Mouse (Mus musculus) liver, embryonic 12.5 days (tissue): ENCODE results near the gene Tcf7l1. TPM values are rescaled to one million over a fixed set of nuclear protein-coding genes. Genes with fewer than 3 reads are reported as not detected.

Experiments used
- ATAC-seq: fragments of 200-750 bp; cut with Nextera tagmentation; 2 replicates; pipeline ENCODE4 v1.8.0; 2017; ENCODE audit warnings: moderate number of reproducible peaks, mild to moderate bottlenecking, moderate library complexity
- H3K27ac ChIP-seq: fragments of 300-500 bp; sonication (generic); 2 replicates; pipeline ENCODE4 v1.5.1; 2016; ENCODE audit warnings: mild to moderate bottlenecking
- H3K27me3 ChIP-seq: fragments of 300-500 bp; sonication (generic); replicated peaks from 2 replicates; pipeline ENCODE4 v1.6.1; 2016; ENCODE audit warnings: mild to moderate bottlenecking, moderate library complexity
- H3K36me3 ChIP-seq: fragments of 300-500 bp; sonication (generic); 2 replicates; pipeline ENCODE4 v1.6.1; 2016; ENCODE audit warnings: mild to moderate bottlenecking, moderate library complexity
- H3K4me1 ChIP-seq: fragments of 300-500 bp; sonication (generic); 2 replicates; pipeline ENCODE4 v1.6.1; 2016
- H3K4me2 ChIP-seq: fragments of 300-500 bp; sonication (generic); 2 replicates; pipeline ENCODE4 v1.6.1; 2016; ENCODE audit warnings: mild to moderate bottlenecking, moderate library complexity
- H3K4me3 ChIP-seq: fragments of 300-500 bp; sonication (generic); 2 replicates; pipeline ENCODE4 v1.5.1; 2016; ENCODE audit warnings: mild to moderate bottlenecking, moderate library complexity
- H3K9ac ChIP-seq: fragments of 300-500 bp; sonication (generic); 2 replicates; pipeline ENCODE4 v1.6.1; 2016; ENCODE audit warnings: mild to moderate bottlenecking, moderate library complexity
- H3K9me3 ChIP-seq: fragments of 300-500 bp; sonication (generic); replicated peaks from 2 replicates; pipeline ENCODE4 v1.6.1; 2016; ENCODE audit warnings: mild to moderate bottlenecking, moderate library complexity
- WGBS: fragments of 180-500 bp; shearing (Covaris S2); methylation state at CpG from one replicate; pipeline ENCODE4 v1.1.7; 2016; ENCODE audit not compliant: insufficient replicate concordance; 5-methylcytosine and 5-hydroxymethylcytosine counted together
- polyA plus RNA-seq: library from polyadenylated mRNA; unstranded; fragments of >200 nt; fragmentation: Nextera tagmentation; extraction: Ambion mirVana; gene quantifications from 2 replicates; pipeline ENCODE4 v1.2.1, GENCODE M21; 2016

The Tcf7l1 gene
- polyA plus RNA-seq, 1 experiment from 2014 or later: 6.7 TPM

DNA sequence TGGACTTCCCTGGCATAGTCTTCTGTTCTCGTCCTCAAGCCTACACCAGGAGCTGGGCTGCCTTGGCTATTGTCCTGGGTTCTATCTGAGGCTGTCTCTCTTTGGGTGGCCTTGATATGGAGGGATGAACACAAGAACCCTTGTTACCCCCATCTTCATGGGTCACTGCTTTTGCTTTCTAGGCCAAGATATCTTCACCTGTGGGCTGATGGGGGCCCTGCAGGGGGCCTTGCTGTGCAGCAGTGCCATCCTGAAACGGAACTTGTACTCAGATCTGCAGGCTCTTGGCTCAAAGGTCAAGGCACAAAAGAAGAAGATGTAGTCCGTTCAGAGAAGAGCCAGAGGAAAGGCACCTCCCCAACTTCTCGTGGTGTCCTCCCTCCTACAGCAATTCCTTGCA is 182.0 kb downstream of the Tcf7l1 start:
- WGBS: 70% methylated on average over 4 of the region's 4 CpGs
- Histone ChIP-seq H3K4me2 (no peak overlapping the region), H3K36me3 (peaks cover 78% of the 10 kb centered on the region), H3K9ac (no peak overlapping the region), H3K9me3 (no peaks in the 10 kb centered on the region), H3K27me3 (no peaks in the 10 kb centered on the region), H3K27ac (no peak overlapping the region), H3K4me3 (no peak overlapping the region), H3K4me1 (0 out of 2 replicates have a peak, but pooled peaks cover 6% of the 10 kb centered on the region)
- ATAC-seq: no peak

DNA sequence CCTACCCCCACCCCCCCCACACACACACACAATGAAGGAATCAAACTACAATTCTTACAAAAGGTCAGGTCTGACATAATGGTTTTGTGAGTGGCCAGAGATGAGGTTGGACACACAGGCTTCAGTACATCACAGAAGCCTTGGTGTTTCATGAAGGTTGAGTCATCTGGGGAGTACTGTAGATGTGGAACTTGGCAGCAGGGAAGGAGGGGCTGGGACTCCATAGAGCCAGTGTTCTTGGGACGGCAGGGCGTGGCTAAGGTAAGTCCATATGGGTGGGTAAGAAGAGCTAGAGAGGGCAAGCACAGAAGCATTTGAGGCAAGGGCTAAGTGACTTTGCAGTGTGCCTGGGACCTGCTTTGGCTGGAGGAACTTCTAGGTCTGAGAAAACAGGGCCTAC is 185.0 kb downstream of the Tcf7l1 start:
- no peaks in the 10 kb centered on the region for H3K27me3 ChIP-seq
- H3K27ac ChIP-seq: no peak overlapping the region
- peaks cover 48% of the 10 kb centered on the region for H3K36me3 ChIP-seq
- H3K4me3 ChIP-seq: no peak overlapping the region
- H3K9me3 ChIP-seq: no peaks in the 10 kb centered on the region
- no peak overlapping the region for H3K9ac ChIP-seq
- peaks cover 7% of the 10 kb centered on the region for H3K4me1 ChIP-seq
- no peak overlapping the region for H3K4me2 ChIP-seq
- 71% methylated on average over 2 of the region's 2 CpGs for WGBS
- ATAC-seq: no peak

DNA sequence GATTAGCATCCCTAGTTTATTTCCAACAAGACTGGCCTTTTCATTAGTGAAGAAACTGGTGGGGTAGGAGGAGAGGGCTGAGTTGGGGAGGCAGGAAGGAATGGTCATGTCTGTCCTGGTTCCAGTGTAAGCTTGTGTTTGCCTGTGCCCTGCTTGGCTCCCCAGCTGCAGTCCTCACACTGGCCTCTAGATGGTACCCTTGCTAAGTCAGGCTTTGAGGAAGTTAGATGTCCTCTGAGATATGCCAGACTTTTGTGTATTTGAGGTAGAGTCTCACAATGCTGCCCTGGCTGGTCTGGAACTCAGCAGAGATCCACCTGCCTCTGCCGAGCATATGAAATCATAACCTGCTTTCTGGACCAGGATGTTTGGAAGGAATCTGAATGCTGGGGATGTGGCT is 187.3 kb downstream of the Tcf7l1 start:
- H3K4me1 ChIP-seq: peaks cover 24% of the 10 kb centered on the region
- 35% methylated on average over 1 of the region's 1 CpGs for WGBS
- no peak for ATAC-seq

DNA sequence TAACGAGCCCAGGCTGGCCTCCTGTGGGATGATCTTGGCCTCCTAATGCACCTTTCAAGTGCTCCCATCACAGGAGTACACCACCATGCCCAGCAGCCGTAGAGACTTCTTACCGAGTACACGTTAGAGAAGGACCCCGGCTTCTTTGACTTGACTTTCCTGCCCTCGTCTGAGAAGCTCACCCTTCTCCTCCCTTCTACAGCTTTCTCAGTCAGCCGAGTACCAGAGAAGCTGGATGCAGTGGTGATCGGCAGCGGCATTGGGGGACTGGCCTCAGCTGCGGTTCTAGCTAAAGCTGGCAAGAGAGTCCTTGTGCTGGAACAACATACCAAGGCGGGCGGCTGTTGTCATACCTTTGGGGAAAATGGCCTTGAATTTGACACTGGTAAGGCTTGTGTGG is 188.3 kb downstream of the Tcf7l1 start:
- no peak overlapping the region for H3K27ac ChIP-seq
- no peak overlapping the region for H3K9ac ChIP-seq
- peaks cover 22% of the 10 kb centered on the region for H3K36me3 ChIP-seq
- no peaks in the 10 kb centered on the region for H3K9me3 ChIP-seq
- 83% methylated on average over 12 of the region's 12 CpGs for WGBS
- H3K27me3 ChIP-seq: no peaks in the 10 kb centered on the region
- H3K4me3 ChIP-seq: no peak overlapping the region
- no peak overlapping the region for H3K4me2 ChIP-seq
- no peak for ATAC-seq
- peaks cover 24% of the 10 kb centered on the region for H3K4me1 ChIP-seq

More for the DNA sequence above, 187.3 kb downstream of the Tcf7l1 start:
- Histone ChIP-seq H3K4me2 (no peak overlapping the region), H3K9me3 (no peaks in the 10 kb centered on the region), H3K27ac (no peak overlapping the region), H3K27me3 (no peaks in the 10 kb centered on the region), H3K36me3 (peaks cover 32% of the 10 kb centered on the region), H3K4me3 (no peak overlapping the region), H3K9ac (no peak overlapping the region)

DNA sequence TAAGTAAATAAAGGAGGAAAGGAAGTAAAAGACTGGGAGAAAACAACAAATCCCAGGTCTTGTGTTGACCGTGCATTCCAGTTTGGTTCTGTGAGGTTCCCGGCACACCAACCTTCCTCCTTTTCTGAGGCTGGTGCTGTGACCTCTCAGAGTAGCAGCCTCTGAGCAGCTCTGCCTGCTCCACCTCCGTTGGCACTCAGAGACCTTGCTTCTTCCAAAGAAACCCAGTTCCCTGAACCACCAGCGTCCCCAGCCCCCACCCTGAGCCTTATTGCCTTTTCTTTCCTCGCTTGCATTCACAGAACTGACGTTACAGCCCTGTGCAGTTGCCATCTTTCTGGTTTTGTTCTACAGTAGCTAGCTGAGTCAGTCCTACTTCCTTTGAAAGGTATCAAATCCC is 188.8 kb downstream of the Tcf7l1 start:
- Histone ChIP-seq H3K9ac (no peak overlapping the region), H3K4me3 (no peak overlapping the region), H3K4me1 (peaks cover 24% of the 10 kb centered on the region), H3K27ac (no peak overlapping the region), H3K9me3 (no peaks in the 10 kb centered on the region), H3K27me3 (no peaks in the 10 kb centered on the region), H3K36me3 (peaks cover 17% of the 10 kb centered on the region), H3K4me2 (no peak overlapping the region)
- WGBS: 72% methylated on average over 6 of the region's 6 CpGs
- no peak for ATAC-seq

DNA sequence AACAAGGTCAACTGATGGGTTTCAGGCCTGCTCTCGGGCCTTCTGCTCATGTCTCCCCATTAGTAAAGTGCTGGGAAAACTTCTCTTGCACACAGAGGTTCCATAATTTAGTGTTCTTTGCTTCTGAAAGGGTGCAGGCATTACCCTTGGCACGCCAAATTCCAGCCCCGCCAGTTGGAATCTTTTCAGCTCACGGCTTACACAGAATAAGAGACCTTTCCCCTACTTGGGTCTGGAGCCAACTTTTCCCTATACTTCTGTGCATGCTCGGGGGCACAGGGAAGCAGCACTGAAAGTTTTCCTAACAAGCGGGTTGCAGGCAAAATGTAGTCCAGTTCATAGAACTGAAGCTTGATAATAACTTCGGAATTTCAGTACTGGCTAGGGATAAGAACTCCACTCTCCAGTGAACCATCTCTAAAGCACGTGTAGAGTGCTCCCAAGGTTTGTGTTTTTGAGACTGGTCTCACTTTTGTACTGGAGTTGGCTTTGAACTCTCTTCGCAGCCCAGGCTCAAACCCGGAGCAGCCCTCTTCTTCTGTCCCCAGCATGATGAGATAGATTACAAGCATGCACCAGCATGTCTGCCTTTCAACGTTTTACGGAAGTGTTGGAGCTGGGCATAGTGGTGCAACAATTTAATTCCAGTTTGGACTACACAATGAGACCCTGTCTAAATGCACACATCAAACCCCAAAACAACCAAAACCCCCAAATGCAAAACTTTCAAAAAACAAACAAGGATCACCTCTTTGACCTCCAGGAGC is 190.1 kb downstream of the Tcf7l1 start:
- Histone ChIP-seq H3K4me3 (peak overlapping the region; percentile 66), H3K4me1 (peaks cover 24% of the 10 kb centered on the region), H3K4me2 (peak overlapping the region; percentile 82), H3K9ac (peak overlapping the region; percentile 76), H3K36me3 (peaks cover 8% of the 10 kb centered on the region), H3K27ac (peak overlapping the region; percentile 59), H3K27me3 (no peaks in the 10 kb centered on the region), H3K9me3 (no peaks in the 10 kb centered on the region)
- 30% methylated on average over 12 of the region's 12 CpGs for WGBS
- ATAC-seq: peak; percentile 2; the same call in 1 of the 2 replicates

DNA sequence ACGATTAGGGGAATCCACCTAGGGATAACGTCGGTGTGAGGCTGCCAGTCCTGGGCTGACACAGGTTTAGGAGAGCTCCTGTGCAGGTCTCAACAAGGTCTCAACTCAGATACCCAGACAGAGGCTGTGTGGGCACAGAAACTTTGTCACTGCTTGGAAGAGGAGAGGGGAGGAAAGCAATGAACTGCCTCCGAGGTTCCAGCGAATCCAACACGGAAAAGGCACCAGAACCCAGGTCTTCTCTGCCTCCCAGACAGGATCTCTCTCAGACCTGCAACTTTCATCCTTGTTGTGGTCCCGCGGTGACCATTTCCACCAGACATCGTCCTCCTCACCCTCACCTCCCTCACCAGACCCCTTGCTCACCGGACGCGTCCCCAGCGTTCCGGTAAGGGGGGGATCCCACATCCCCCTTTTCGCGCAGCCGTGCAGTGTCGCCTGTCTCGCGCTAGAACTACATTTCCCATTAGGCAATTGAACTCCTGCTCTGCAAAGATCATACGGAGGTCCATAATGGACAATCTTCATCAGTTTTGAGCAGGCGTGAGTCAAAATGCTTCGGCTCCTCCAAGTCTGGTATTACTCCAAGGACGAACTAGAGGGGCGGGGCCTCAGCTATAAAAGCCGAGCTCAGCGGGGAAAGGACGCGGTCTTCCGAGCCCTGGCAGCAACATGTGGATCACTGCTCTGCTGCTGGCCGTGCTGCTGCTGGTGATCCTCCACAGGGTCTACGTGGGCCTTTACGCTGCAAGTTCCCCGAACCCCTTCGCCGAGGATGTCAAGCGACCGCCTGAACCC is 190.9 kb downstream of the Tcf7l1 start, which contains the start of the genes Elmod3 and Retsat:
Elmod3 (minus strand) TSS at position 458 of the 798 bp plus-strand sequence.
Retsat (plus strand) TSS at position 520 of the 798 bp plus-strand sequence.
- peaks cover 7% of the 10 kb centered on the region; the same call in 1 of the 2 replicates for H3K36me3 ChIP-seq
- H3K4me3 ChIP-seq: peak within 1 kb of the TSS; percentile 66
- ATAC-seq: peak; percentile 85
- peak within 1 kb of the TSS; percentile 82 for H3K4me2 ChIP-seq
- peak within 1 kb of the TSS; percentile 76 for H3K9ac ChIP-seq
- no peaks in the 10 kb centered on the region for H3K9me3 ChIP-seq
- H3K27ac ChIP-seq: peak within 1 kb of the TSS; percentile 59
- WGBS: 1% methylated on average over 38 of the region's 38 CpGs
- H3K27me3 ChIP-seq: no peaks in the 10 kb centered on the region
- peaks cover 24% of the 10 kb centered on the region for H3K4me1 ChIP-seq

DNA sequence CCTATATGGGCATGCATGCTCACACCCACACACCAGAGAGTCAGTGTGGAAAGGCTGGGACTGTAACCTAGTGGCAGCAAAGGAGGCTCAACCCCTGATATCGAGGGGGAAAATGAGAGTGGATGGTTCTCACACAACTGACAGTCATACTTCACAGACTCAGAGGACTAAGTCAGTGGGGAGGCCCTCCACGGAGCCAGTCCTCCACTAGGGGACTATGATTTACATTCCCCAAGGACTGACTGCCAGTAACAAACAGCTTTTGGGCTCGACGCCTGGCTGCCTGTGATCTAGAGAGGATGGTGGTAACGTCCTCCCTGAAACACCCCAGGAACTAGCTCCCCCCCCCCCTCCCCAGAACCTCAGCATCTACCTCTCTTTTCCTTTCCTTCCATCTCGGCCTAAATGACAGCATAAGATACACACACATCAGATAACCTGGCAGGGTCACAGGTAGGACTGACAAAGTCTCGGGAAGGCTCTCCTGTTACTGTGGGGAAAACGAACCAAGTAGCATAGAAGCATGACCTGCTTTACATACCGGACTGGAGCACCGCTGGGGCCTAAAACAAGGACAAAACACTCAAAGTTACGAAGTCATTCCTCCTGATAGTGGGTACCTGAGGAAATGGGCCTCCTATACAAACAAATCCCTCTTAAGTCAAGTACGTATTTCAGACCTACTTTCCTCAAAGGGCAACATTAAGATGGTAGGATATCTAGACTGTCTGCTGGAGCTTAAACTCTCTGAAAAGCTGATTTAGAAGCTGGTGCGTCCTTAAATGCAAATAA is 191.8 kb downstream of the Tcf7l1 start:
- peak overlapping the region; percentile 47 for H3K27ac ChIP-seq
- 59% methylated on average over 13 of the region's 13 CpGs for WGBS

DNA sequence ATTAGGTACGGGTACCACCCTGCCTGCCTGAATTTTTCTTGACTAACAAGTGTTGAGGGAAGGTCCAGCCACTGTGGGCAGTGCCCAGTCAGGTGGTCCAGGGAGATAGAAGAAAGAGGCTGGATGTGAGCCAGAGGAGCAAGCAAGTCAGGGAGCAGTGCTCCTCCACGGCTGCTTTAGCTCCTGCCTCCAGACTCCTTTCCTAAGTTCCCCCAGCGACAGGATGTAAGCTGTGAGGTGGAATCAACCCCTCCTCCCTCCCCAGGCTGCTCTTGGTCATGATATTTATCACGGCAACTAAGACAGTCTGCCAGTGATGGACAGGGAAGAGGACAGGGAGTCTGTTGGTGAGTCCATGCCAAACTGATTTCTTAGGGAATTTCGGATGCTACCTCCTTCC is 195.1 kb downstream of the Tcf7l1 start:
- no peak overlapping the region for H3K4me3 ChIP-seq
- no peaks in the 10 kb centered on the region for H3K27me3 ChIP-seq
- H3K9ac ChIP-seq: no peak overlapping the region
- H3K9me3 ChIP-seq: no peaks in the 10 kb centered on the region
- H3K36me3 ChIP-seq: 0 out of 2 replicates have a peak, but pooled peaks cover 4% of the 10 kb centered on the region
- H3K4me1 ChIP-seq: peaks cover 16% of the 10 kb centered on the region
- H3K27ac ChIP-seq: no peak overlapping the region
- no peak overlapping the region for H3K4me2 ChIP-seq
- WGBS: 58% methylated on average over 5 of the region's 5 CpGs
- no peak for ATAC-seq

More for the DNA sequence above, 191.8 kb downstream of the Tcf7l1 start:
- Histone ChIP-seq H3K4me3 (peak overlapping the region; percentile 66), H3K36me3 (0 out of 2 replicates have a peak, but pooled peaks cover 4% of the 10 kb centered on the region), H3K27me3 (no peaks in the 10 kb centered on the region), H3K9me3 (no peaks in the 10 kb centered on the region), H3K4me2 (peak overlapping the region; percentile 82), H3K9ac (peak overlapping the region; percentile 76), H3K4me1 (peaks cover 24% of the 10 kb centered on the region)
- ATAC-seq: no peak

DNA sequence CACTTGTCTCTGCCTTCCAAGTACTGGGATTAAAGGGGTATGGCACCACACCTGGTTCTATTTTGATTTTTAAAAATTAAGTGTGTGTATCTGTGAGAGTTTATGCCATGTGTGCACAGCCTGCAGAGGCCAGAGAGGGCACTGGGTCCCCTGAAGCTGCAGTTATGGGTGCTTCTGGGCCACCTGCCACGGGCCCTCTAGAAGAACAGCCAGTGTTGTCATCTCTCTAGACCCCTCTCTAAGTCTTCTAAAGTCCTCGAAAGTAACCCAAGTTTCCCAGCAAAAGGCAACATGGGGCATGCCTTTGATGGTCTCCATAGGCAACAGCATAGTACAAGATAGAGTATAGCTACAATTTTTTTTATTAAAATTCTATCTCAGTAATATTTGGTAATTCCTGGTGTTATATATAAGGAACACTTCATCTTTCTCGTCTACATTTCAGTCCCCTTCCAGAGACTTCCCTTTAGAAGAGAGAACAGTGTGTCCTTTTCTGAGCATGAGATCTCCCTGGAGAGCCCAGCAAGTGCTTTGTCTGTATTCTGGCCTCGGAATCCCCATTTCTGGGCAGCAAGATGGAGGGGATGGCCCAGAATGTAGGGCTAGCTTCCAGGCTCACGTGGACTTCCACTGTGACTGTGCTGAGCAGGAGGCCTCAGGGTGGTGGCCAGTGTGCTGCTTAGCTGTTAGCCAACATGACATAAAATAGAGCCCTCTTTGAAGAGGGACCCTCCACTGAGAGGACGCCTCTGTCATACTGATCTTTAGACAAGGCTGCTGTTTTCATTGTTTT is 195.8 kb downstream of the Tcf7l1 start:
- no peaks in the 10 kb centered on the region for H3K9me3 ChIP-seq
- WGBS: 70% methylated on average over 6 of the region's 6 CpGs
- no peak overlapping the region for H3K4me2 ChIP-seq
- no peaks in the 10 kb centered on the region for H3K27me3 ChIP-seq
- no peak overlapping the region for H3K27ac ChIP-seq
- peaks cover 12% of the 10 kb centered on the region for H3K4me1 ChIP-seq
- 0 out of 2 replicates have a peak, but pooled peaks cover 4% of the 10 kb centered on the region for H3K36me3 ChIP-seq
- no peak overlapping the region for H3K4me3 ChIP-seq
- ATAC-seq: no peak
- H3K9ac ChIP-seq: no peak overlapping the region

DNA sequence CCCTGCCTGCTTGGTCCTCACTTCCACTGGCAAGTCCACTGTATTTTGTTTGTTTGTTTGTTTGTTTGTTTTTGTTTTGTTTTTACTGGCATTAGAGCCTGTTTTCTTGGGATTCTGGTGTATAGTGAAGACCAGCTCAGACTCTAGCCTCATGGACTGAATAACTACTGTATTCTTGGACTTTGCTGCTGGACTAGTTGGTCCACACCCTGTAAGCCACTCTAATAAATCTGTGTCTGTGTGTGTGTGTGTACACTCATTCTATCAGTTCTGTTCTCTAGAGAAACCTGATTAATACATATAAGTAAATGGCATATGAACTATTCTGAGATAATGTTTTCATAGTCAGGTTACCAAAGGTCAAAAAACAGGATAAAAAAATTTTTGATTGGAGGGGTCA is 198.9 kb downstream of the Tcf7l1 start:
- no peaks in the 10 kb centered on the region for H3K9me3 ChIP-seq
- H3K4me2 ChIP-seq: no peak overlapping the region
- H3K27ac ChIP-seq: no peak overlapping the region
- H3K4me1 ChIP-seq: no peaks in the 10 kb centered on the region
- ATAC-seq: no peak
- 0 out of 2 replicates have a peak, but pooled peaks cover 13% of the 10 kb centered on the region for H3K36me3 ChIP-seq
- no peak overlapping the region for H3K9ac ChIP-seq
- H3K27me3 ChIP-seq: no peaks in the 10 kb centered on the region
- no peak overlapping the region for H3K4me3 ChIP-seq
